Mouse (Mus musculus) small intestine, adult 10 weeks (tissue): ENCODE results near the gene Ctsc. TPM values are rescaled to one million over a fixed set of nuclear protein-coding genes. Genes with fewer than 3 reads are reported as not detected.

ENCODE experiments used
- polyA plus RNA-seq: library from polyadenylated mRNA; stranded (reverse); fragments of 350-450 nt; fragmentation: Illumina TruSeq; extraction: RNeasy Lipid Tissue Mini Kit (QIAGEN cat#74804); gene quantifications from one replicate; pipeline ENCODE4 v1.2.3, GENCODE M21; 2014; ENCODE audit warnings: low replicate concordance

The Ctsc gene
- polyA plus RNA-seq = 234 TPM

DNA sequence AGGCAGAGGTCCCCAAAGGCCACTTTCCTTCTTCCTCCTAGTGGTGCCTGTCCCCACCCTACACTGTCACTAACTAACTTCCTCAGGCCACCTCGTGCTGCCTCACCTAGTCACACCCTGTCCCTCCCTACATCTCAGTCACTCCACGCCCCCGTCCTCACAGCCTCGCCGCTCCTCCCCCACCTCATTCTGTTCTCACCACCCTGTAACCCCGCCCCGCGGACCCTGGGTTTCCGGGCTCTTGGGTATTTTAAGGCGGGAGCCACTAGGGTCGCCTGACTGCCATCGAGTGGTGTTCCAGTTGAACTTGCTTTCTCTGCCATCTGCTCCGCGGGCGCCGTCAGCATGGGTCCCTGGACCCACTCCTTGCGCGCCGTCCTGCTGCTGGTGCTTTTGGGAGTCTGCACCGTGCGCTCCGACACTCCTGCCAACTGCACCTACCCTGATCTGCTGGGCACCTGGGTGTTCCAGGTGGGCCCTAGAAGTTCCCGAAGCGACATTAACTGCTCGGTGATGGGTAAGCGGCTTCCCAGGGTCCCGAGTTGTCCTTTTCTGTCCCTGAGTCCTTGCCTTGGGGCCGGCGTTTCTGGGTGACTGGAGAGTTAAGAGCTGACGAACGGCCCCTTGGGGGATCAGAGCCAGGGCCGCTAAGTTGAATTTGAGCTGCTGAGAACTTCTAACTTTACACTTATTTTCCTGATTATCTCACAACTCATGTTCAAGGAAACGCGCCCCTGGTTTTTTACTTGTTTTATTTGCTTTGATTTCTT is at the start of gene Ctsc:
TSS of gene Ctsc (plus strand) at position 228 of the 770 bp plus-strand sequence.

Other genes starting within 250 kb of the Ctsc start
- 1.4 TPM for gene Rab38, start 152.2 kb downstream of the Ctsc start, polyA plus RNA-seq